Mouse (Mus musculus): ENCODE results near the gene Fntb.
"Not testable (repeated sequence)": the region's sequence is repeated elsewhere in the genome, so short reads cannot be mapped to it uniquely, and the experiment has no call there.

The Fntb gene

DNA sequence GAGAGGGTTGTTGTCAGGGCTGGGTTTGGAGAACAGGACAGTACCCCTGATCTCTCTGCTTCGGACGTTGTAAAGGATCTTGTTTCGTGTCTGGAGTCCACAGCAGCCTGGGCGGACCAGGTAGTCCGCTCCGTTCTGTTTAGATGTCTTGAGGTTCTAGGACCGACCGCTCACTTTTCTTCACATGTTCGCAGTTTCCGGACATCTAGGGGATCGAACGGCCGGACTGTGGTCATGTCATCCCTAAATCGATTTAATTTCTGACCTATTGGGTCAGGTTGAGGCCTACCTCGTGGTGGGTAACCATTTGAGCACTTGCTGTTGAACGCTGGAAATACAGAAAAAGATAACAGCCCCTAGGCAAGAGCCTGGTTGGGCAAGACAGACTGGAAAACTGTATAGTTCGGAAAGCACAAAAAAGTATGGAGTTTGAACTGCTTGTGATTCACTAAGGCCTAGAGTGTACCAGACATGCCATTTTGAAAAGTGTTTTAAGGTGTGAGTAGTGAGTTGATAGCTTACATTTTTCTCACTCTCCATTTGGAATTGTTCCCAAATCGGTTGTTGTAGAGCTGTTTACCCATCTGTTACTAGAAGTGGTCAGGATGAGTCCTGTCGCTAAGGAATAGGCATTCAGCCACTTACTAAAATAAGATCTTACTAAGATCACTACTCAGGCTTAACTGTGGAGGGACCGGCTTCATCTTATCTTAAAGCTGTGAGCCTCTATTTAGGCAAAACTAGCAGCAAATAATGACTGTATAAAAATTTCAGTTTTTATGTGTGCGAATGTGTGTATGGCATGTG, 72.7 kb downstream of the Fntb start:
- no peak for DNase-seq

DNA sequence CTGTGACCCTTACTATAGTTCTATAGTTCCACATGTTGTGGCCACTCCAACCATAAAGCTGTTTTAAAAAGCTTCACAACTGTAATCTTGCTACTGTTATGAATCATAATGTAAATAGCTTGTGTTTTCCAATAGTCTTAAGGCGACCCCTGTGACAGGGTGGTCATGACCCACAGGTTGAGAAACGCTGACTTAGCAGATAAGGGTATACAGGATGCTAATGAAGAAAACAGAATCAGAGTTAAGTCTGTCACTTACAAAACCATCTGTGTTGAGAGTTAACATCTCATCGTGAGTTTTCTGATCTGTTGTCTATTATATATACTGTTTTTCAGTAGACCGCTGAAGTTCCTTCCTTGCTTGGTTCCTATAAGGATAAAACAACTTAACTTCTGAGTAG, 73.9 kb downstream of the Fntb start:
- no peak for DNase-seq

DNA sequence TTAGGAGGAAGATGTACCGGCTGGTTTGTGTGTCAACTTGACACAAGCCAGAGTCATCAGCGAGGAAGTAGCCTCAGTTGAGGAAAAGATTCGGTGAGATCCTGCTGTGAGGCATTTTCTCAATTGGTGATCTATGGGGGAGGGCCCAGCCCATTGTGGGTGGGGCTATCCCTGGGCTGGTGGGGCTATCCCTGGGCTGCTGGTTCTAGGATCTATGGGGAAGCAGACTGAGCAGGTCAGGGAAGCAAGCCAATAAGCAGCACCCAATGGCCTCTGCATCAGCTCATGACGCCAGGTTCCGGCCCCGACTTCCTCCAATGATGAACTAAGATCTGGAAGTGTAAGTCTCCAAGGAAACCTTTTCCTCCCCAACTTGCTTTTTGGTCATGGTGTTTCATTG, 74.7 kb downstream of the Fntb start:
- peak in 1 of 2 experiments; percentile 16 for DNase-seq

DNA sequence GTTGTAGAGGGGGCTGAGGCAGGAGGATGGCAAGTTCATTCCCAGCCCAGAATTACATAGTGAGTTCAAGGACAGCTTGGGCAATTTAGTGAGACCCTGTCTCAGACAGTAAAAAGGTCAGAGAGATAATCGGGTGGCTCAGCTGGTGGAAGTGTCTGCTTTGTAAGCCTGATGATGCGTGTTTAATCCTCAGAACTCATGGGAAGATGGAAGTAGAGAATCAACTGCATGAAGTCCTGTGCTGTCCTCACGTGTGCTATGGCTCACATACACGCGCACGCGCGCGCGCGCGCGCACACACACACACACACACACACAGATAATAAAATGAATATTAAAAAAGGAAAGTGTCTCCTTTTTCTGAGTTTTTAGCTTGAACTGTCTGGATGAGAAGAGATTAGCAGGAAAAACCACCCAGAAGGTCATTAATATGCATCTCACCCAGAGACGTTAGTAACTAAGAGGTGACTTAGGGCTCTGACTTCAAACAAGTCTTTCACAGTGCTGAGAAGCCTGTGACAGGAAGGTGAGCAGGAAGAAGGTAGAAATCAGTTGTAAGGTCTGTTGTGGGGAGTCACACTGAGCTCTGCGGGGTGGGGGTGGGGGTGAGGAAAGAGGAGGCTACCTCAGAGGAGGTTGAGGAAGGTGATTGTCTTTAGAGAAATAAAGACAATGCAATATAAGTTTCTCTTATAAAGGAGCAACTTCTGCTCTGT, 79.1 kb downstream of the Fntb start:
- DNase-seq = no peak

DNA sequence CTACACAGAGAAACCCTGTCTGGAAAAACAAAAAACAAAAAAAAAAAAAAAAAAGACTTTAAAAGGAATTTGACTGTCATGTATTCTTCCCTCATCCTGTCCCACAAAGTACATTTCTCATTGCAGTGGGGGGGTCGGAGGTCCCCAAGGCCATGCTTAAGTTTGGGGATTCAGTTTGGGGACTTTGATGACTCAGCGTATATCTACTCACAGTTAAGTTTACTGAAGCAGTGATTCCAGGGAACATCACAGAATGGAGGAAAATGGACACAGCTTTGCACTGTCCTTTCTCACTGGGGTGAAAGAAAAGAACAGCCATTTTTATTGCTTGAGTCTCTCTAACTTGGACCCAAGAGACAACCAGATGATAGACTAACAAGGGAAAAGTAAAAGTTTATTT, 87.0 kb downstream of the Fntb start:
- DNase-seq = no peak

DNA sequence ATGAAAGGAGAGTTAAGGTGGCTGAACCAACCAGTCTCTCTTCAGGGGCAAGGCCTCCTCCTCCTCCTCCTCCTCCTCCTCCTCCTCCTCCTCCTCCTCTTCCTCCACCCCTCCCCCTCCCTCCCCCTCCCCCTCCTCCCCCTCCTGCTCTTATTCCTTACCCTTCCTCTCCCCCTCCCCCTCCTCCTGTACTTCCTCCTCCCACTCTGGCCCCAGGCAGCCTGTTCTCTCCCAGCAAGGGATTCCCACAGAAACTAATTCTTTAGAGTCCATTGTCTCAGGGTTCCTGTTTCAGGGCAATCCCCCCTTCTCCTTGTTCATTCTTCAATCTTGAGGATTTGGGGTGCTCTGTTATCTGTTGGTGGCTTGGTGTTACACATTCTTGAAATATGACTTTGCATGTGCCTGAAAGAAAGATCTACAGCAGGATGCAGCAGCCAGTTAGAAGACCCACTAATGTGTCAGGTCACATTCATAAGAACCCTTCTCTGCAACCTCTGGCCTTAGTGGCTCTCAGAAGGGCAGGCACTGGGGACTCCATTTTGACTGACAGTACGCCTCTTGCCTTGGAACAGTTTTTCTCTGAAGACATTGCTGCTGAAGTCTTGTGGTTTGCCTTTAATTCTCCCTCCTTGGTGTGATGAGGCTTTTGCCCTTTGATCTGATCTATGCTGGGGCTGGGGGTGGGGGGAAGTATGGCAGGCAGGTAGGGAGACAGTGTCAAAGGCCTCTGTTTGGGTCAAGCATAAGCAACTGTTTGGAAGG, 88.2 kb downstream of the Fntb start:
- DNase-seq = no peak

DNA sequence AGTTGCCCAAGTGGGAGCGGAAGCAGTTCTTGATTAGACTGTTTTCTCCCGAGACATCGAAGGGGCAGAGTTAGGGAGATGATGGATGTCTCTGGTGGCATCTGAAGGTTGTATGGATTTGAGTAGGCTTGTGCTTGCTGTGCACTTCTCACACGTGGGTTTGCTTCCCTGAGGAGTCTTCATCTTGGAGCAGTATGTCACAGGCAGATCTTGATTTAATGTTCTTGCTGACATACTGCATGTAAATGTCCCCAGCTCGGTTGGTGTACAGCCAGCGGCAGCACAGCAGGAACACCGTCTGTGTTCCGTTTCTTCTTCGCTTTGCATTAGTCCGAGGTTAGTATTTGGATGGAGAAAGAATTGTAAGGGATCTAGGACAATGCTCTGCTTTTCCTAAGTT, 91.7 kb downstream of the Fntb start:
- DNase-seq = peak; percentile 66 to 69

DNA sequence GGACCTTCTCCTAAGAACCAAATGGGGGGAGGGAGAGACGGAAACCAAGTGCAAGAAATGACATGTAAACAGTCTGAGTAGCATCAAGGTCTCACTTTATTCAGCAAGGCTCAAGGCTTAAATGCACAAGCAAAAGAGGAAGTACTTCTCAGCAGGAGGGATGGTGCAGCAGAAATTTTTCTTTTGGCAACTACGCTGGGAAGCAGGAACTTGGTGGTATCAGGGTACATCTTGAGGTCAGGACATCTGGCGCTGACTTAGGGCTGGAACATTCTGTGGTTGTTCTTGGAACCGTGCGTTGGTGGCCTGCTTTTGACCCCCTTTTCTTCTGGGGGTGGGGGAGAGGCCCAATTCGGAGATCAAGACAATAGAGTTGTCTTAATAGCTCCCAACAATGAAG, 93.4 kb downstream of the Fntb start:
- not testable (repeated sequence) for DNase-seq

DNA sequence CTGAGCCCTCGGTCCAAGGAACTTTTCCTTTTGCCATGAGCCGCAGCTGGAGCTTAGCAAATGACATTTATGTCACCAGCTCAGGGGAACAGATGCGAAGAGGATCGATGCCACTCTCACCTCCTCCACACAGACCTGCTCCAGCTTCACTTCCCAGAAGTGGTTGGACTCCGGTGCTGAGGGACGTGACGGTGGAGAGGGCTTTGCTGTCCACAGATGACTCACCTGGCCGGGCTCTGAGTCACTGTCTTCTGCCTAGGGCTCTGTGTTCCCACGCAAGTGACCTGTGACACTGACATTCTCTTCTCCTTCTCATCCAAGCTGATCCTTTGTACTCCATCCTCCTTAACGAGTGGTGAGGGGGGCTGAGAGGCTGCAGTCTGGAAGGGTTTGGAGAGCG, 98.3 kb downstream of the Fntb start:
- peak in 1 of 2 experiments; percentile 30 for DNase-seq

DNA sequence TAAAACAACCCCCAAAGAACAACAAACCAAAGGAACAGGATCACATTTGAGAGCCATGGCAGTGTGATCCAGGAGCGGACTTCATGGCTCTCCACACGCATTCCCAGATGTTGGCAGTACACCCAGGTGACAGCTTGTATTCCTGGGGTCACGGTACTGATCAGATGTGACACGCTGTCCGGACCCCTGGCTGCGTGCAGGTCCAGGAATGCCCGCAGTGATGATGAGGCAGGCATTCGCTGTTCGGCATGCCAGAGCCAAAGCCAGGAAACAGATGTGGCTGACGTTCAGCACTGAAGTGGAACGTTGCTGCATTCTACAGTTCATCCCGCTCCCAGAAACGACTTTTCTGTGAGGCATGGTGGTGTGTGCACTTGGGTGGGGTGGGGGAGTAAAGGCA, 99.9 kb downstream of the Fntb start:
- no peak for DNase-seq

DNA sequence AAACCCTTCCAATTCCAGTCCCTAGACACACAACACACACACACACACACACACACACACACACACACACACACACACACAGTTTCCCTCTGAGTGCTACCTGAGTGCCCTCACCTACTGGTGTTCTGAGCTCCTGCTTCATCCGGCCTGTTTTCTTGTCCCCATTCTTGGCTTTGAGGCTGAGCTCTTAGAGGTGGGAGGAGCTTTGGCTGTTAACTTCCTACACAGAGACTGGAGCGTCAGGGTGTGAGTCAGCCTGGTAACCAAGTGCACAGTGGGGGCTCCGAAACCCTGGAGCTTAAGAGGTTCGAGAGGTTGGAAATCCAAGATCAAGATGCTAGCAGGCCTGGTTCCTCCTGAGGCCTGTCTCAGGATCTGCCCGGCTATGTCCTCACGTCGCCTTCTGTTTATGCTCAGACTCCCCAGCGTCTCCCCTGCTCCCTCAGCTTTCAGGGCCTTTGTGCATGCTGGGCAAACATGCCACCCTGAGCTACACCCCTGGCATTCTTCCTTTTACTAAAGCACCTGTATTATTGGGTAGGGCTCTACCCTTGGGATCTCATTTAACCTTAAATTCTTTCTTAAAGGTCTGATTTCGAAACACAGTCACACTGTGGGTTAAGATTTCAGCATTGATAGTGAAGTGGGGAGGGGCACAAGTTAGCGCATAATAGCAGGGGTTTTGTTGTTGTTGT, 102.3 kb downstream of the Fntb start:
- peak; percentile 64 to 72 for DNase-seq

DNA sequence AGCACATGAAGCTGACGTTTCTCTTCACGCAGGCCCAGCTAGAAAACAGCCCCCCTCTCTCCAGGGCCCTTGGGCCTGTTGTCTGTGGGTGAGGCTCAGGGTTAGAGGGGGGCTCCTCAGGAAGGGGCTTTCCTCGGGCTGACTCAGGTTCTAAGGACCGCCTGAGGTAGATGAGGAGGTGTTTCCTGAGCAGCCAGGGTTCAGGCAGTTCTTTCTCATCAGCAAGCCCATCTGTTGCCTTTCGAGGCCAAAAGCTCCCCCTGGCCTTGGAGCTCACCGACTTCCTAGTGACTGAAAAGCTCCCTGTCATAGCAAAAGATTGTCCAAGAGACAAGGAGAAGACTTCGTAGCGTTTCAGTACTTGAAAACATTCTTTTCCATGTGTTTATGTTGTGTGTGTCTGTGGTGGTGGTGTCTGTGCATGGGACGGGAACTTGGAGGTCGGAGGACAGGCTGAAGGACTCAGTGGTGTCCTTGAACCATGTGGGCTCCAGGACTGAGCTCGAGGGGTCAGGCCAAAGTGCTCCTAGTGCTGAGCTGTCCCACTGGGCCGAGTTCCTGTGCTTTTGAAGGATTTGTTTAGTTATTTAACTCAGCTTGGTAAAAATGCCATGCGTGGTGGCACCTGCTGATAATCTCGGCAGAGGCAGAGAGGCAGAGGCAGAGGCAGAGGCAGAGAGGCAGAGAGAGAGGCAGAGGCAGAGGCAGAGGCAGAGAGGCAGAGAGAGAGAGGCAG, 103.2 kb downstream of the Fntb start:
- peak; percentile 72 to 73 for DNase-seq

DNA sequence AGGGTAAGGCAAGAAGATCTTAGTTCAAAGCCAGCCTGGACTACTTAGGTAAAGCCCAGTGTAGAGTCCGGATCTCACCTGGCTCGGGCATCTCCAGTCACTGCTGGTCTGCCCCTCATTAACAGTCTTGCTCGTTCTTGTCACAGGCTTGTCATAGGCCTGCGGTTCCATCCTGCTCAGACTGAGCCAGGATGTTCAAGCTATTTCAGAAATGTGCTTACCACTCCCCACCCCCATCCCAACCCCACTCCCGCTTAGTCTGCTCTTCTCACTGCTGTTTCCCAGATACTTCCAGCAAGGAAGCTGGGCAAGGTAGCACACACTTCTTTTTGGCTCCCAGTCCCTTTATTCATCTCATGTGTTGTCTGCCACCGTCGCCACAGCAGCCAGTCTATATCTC, 104.2 kb downstream of the Fntb start:
- peak in 1 of 2 experiments; percentile 37 for DNase-seq

DNA sequence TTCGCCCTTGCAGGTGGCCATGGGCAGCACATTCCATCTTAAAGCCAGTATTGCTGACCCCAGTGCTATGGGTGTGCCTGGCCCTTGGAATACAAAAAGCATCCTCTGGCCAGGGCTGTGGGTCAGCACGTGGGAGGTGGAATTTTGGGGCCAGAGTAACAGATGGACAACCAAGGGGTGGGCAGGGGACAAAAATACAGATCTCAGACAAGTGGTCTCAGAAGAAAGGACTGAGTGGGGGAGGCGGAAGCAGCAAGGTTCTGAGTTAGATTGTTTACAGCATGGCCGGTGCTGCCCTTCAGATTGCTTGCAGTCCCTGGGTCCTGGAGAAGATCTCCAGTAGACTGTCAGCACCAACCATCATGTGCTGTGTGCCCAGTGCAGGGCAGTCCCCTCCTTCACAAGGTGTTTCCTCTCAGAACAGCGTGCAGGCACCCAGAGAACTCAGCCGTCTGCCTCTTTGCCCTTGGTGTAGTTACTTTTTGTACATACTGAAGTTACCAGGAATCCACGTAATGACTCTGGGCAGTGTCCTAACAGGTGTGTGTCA, 107.5 kb downstream of the Fntb start:
- peak; percentile 47 to 51 for DNase-seq

DNA sequence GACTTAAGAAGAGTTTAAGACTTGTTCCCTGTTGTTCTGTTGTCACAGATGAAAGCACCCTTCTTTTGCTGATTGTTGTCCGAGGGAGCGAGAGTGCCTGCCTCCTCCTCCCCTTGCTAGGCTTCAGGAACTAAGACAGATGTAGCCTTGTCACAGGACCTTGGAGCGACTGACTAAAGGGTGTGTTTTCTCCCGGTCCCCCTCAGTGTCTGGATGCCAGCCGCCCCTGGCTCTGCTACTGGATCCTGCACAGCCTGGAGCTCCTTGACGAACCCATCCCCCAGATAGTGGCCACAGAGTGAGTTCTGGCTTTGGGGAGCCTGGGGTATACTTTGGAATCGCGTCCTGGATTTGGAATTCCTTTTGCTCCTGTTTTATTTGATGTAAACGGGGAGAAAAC, 109.4 kb downstream of the Fntb start:
- no peak for DNase-seq

DNA sequence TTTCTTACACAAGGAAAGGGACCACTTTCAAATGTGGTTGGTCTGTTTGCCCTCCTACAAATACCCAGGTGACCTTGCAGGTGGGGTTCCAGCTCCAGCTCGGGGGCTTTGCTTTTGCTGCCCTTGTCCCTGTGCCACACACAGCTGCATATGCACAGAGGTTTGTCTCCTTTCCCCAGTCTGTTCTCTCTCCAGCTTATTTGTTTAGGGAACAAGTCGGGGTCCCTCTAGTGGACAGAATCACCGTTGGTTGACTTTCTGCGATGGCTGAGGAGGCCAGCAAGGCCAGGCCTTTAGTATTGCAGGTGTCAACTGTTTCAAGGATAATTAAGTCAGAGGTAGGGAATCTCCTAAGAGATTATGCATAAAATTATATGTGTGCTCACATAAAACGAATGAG, 113.9 kb downstream of the Fntb start:
- peak; percentile 72 to 84 for DNase-seq

DNA sequence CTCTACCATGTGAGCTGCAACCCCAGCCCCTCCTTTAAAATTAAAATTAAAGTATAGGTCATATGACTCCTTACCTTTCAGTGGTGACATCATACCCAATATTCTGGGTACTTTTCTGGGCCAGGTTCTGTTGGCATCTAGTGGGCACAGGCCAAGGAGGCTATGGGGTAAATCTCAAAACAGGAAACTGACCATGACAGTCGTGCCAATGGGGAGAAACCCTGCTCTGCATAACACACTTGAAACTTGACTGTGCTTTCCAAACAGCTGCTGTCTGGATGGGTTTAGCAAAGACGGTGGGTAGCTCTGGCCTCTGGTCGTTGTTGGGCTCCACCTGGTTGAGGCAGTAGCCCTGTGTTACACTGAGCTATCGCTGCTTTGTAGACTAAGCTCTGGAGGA, 114.7 kb downstream of the Fntb start:
- DNase-seq = no peak

DNA sequence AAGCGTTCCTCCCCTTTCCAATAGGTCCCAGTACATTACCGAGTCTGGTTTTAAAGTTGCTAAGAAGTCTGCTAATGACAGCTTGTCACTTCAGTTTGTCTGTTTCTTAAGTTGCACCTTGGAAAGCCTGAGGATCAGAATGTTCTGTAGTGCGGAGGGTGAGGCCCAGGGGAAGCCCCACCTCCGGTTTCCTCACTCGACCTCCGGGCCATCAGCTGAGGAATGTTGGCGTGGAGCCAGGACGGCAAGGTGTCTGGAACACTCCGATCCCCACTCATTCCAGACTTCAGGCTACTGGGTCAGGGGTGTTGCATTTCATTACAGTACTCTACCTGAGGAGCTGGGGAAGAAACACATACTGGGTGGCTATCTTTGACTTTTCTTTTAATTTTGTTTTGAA, 118.4 kb downstream of the Fntb start:
- DNase-seq = peak in 1 of 2 experiments; percentile 54

DNA sequence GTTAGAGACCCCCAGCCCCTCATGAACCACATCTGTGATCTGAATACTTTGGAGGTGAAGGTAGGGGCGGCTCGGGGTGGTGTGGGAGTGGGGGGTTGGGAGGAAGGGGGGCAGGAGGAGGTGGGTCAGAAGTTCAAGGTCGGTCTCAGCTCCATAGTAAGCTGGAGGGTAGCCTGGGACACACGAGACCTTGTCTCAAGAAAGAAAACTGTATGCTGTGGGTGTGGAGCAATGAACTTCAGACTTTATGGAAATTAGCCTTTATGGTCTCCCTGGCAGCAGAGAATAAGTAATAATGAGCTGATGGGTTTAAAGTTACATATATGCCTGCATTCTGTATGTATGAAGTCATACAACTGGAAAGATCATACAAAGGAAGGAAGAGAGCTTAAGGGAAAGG, 119.7 kb downstream of the Fntb start:
- DNase-seq = no peak

DNA sequence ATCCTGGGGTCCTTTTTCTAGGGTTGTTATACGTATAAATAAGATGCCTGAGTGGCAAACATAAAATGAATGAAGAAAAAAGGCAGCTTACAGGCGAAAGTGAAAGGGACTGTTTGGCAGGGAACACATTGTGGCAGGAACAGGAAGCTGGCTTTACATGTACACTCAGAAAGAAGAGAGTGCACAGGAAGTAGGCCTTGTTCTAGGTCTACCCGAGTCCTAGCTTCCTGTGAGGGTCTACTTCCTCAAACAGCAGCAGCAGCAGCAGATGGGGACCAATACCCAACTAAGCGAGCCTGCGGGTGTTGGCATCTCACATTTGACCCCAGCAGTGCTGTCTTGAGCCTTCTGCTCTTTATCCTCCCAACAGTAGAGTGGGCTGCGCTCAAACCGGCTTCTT, 121.4 kb downstream of the Fntb start:
- DNase-seq = no peak

DNA sequence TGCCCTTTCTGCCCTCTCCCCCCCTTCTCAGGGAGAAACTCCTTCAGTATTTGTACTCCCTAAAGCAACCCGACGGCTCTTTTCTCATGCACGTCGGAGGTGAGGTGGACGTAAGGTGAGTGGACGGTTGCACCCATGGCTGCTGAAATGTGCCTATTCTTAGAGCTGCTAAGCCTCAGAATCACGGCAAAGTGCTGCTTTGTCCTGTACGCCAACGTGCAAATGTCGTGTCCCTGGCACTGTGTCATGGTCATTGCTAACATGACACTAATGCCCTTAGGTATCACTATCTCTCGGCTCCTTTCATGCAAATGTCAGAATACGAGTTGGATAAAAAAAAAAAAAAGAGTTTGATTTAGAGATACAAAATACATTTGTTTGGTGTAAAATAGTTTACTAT, 122.6 kb downstream of the Fntb start:
- DNase-seq = no peak
